Mouse (Mus musculus) frontal cortex, adult (tissue): Measurements from ENCODE around the gene Eps8l2.
A peak's percentile ranks its signal among the peaks of the same experiment; 100 is the strongest.

Source experiments
- ATAC-seq: cut with Nextera tagmentation; 2 replicates; pipeline ENCODE4 v1.9.2; 2017; ENCODE audit warnings: mild to moderate bottlenecking, moderate library complexity, mixed read lengths; ENCODE audit not compliant: low TSS enrichment

Eps8l2 gene

DNA sequence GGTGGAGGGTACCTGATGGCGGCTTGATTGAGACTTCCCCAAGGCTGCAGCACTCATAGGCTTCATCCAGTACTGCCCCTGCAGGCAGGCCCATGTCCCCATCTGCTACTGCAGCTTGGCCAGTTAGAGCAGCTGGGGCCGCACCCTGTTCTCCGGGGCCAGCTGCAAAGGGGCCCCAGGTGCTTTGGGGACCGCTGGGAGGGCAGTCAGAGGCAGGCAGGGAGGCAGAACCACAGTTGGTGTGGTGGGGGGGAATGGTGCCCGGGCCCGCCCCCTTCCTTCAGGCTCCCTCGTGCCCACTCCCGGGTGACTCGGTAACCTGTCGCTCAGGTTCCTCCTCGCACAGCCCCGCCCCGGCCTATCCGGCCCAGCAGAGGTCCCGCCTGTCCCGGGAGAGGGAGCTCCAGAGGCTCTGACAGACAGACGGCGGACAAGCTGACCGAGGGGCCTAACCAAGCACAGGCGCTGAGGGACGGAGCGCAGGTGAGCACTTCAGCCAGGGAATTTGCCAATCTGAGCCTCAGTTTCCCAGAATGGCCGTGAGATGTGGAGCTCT is at the start of gene Eps8l2:
Gene Eps8l2 (plus strand): TSS at position 305 of the 556 bp plus-strand sequence.
- no peak for ATAC-seq

DNA sequence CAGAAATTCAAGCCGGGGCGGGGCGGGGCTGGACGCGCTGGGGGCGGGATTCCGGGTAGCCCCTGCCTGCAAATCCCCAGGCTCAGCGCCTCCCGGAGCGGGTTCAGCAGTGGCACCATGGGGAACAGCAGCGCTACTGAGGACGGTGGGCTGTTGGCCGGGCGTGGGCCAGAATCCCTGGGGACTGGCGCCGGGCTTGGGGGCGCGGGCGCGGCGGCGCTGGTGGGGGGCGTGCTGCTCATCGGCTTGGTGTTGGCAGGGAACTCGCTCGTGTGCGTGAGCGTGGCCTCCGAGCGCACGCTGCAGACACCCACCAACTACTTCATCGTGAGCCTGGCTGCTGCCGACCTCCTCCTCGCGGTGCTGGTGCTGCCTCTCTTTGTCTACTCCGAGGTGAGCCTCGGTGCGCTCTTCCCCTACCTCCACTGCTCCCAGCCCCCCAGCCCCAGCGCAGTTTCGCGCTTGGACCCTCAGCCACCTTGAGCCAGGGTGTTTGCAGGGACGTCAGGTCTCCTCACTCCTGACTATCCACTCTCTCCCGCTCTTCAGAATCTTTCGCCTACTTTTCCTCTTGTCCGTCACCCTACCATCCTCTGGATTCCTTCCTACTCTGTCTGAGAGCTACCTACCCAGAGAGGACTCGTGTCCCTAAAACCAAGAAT is 46.6 kb upstream of the Eps8l2 start, which contains the start of gene Drd4:
Gene Drd4 (plus strand): TSS at position 86 of the 662 bp plus-strand sequence.
- ATAC-seq = peak; percentile 72; the same call in 1 of the 2 replicates

DNA sequence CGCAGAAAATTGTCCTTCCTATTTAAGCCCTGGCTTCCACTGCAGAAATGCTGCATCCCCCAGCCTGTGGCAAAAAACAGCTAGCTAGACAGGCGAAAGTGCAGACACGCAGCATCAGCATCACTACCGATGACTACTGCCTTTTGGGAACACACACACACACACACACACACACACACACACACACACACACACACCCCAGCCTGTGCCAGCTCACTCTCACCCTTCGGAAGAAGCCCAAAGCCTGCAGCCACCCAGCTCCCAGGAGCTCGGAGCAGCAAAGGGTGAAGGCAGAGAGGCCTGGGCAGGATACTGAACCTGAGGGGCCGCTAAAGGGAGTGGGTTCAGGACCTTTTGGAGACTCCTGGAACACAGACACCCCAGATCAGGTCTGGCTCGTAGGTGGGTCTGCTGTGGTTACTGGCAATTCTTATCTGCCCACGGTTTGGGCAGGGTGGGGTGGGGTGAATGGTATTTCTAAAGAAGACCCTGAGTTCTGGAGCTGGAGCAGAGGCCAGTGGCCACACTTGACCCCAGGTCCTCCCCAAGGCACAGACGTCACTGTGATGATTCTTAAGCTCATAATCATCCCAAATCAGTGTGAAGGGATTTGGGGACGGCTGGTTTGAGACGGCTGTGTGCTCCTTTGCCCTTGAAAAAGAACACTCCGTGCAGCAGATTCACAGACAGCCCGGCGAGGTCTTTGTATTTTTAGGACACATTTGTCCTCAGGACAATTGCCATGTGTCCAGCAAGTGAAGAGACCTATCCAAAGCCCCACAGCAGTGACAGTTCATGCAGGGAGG is 45.9 kb upstream of the Eps8l2 start:
- ATAC-seq = no peak

DNA sequence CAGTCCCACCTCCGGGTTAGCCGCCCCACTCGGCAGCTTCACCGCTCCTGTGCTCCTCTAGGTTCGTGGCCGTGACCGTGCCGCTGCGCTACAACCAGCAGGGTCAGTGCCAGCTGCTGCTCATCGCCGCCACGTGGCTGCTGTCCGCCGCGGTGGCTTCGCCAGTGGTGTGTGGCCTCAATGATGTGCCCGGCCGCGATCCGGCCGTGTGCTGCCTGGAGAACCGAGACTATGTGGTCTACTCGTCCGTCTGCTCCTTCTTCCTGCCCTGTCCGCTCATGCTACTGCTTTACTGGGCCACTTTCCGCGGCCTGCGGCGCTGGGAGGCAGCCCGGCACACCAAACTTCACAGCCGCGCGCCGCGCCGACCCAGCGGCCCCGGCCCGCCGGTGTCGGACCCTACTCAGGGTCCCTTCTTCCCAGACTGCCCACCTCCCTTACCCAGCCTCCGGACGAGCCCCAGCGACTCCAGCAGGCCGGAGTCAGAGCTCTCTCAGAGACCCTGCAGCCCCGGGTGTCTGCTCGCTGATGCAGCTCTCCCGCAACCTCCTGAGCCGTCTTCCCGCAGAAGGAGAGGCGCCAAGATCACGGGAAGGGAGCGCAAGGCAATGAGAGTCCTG is 44.7 kb upstream of the Eps8l2 start:
- ATAC-seq = no peak

DNA sequence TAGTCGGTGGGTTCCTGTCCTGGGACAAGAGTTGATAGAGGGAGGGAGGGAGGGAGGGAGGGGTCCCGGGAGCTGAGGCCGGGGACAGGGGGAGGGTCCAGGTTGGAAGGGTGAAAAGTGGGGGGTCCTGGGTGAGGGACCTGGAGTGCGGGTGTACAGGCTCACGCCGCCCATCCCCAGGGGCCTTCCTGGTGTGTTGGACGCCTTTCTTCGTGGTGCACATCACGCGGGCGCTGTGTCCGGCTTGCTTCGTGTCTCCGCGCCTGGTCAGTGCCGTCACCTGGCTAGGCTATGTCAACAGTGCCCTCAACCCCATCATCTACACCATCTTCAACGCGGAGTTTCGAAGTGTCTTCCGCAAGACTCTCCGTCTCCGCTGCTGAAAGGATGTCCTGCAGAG is 44.2 kb upstream of the Eps8l2 start:
- no peak for ATAC-seq

DNA sequence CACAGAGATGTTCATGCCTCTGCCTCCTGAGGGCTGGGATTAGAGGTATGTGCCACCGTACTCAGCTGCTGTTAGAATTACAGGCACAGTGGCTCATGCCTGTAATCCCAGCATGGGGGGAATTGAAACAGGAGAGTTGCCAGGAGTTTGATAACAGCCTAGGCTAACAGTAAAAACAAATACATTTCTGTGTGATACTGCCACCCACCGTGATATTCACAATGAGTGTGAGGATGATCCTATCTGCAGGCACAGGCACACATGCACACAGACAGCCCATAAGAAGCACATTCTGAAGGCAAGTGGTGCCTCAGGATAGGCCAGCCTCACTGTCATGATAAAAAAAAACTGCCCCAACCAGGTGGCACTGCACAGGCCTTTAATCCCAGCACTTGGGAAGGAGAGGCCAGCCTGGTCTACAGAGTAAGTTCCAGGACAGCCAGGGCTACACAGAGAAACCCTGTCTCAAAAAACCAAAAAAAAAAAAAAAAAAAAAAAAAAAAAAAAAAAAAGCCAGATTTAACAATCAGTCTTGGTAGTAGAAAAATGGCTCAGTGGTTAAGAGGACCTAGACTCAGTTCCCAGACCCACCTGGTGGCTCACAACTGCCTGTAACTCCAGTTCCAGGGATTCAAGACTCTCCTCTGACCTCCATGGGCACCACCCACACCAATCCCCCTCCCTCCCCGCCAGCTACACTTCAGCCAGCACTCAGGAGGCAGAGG is 40.6 kb upstream of the Eps8l2 start:
- ATAC-seq = no peak

DNA sequence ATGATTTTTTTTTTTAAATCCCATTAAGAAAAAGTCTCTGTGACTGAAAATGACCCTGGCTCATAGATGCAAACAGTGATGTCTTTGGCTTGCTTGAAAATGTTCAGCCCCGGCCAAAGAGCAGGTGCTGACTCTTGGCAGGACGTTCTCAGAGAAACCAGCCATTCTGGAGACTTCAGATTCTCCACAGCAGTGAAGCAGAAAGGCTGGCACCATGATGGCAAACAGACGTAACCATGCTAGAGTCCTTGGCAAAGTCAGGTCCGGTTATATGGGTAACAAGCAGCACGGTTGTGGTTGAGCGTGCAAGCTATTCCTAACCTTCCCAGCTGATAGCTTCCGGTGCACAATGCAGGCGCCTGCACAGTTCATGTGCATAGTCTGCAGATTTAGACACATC is 39.5 kb upstream of the Eps8l2 start:
- ATAC-seq = no peak

DNA sequence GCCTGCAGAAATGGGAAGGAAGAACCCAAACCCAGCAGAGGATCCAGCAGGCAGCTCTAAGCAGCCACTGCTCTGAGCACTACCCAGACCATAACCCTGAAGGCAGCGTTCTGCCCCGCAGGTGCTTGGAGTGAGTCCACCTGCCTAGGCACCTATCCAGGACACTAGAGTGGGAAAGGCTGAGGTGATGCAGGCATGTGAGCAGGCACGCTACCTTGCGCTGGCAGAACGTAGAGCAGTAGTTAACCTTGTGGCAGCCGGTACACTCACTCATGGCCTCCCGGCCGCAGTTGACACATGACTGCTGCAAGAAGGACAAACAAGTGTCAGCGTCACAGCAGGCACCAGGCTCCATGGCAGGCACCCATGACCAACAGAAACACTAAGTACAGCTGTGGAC is 37.3 kb upstream of the Eps8l2 start:
- no peak for ATAC-seq

DNA sequence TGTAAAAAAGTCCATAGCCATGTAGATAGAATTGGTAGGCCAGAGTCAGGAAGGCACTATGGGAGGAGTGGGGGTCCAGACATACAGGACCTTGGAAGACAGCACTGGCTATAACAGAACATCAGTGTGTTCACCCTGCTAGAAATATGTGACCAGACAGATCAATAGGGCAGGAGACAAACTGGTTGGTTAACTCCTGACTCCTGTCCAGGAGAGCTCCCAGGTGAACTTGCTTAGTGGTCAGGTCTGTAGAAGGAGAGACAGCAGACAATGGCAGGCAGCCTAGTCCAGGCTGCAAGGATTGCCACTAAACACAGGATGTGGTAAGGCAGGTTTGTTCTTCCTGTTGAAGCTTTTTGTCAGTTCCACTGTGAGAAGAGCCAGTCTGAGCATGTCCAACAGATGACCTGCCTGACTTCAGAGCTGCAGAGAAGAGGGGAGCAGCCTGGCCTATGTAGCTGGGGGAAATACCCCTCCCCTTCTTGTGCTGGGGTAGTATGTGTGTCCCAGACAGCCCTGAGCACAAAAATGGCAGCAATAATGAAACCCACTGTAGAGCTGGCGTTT is 35.9 kb upstream of the Eps8l2 start:
- ATAC-seq = no peak

DNA sequence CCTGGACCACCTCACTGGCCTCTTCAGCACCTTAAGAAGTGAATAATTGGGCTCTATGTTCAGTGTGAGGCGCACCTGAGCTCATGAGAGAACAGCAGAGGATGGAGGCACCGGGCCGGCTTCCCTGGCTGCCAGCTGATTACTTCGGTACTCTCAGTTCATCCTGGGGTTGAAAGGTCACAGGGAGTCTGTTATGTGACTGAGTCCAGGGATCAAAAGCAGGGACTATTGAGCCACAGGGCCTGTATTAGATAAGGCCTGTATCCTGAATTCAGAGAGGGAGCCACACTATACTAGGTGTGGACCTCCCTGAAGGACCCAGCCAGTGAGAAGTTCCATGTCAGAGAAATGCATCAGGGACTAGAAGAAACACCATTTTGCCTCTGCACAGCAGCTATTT is 34.1 kb upstream of the Eps8l2 start:
- ATAC-seq = no peak

DNA sequence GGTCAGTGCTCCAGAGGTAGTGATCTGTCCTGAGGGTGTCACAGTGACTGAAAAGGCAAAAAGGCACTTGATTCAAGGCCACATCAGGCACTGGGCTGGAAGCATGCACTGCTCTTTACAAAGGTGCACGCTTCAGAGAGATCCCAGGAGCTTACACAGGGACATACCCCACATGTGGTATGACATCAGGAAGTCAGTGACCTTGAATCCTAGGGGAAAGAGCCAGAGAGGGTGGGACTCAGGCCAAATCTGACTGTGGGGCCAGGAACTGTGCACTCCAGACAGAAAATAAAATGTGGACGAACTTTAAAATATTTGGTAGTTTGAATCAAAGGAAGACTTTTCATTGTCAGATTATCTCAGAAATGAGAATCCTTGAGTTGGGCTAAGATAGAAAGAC is 24.3 kb upstream of the Eps8l2 start:
- ATAC-seq = no peak

DNA sequence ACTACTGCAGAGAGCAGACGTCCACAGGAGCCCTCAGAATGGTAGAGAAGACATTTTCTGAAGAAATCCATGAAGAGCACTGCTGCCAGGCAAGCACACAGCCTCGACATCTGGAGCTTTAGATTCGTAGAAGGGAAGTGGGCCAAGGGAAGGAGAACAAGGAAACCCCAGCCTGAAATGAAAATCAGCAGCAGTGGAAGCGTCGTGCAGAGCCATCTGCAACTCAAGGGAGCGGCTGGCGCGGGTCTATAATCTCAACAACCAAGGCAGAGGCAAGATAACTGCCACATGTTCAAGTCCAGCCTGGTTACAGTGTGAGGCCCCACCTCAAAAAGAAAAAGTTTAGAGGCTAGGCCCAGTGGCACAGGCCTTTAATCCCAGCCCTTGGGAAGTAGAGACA is 23.6 kb upstream of the Eps8l2 start:
- ATAC-seq = 0 out of 2 replicates have a peak, but pooled peaks have one; percentile 29

DNA sequence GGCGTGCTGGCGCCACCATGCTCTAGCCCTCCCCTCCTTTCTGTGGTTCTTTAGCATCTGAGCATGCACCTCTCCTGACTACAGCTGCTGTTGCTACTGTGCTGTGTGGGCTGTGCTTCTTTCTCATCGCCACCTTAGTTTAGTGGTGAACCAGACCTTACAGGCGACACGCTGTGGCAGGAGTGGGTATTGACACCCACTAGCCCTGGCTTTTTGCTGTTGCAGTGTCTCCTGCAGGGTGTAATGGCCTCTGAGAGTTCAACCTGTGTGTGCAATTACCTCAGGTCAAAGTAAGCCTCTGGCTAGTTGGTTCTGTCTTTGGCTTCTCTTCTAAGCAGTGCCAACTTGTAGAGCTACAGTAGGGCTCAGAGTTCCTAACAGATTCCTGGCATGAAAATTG is 22.7 kb upstream of the Eps8l2 start:
- ATAC-seq = peak; percentile 87

DNA sequence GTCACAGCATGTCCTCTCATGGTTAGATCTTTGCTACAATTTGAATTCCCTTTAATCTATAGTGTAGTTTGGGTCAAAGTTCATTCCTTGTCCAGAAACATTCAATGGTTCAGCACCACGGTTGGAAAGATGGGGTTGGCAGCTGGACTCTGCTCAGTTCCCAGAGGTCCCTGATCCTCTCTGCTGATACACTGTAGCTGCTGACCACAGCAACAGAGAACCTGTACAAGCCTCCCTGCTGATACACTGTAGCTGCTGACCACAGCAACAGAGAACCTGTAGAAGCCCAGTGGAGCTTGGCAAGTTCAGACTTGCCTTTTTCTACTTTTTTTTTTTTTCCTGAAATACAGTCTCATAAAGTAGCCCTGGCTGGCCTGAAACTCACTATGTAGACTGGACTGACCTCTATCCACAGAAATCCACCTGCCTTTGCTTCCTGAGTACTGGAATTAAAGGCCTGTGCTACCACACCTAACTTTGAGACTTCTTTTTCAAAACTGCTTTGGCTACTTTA is 21.0 kb upstream of the Eps8l2 start:
- no peak for ATAC-seq

DNA sequence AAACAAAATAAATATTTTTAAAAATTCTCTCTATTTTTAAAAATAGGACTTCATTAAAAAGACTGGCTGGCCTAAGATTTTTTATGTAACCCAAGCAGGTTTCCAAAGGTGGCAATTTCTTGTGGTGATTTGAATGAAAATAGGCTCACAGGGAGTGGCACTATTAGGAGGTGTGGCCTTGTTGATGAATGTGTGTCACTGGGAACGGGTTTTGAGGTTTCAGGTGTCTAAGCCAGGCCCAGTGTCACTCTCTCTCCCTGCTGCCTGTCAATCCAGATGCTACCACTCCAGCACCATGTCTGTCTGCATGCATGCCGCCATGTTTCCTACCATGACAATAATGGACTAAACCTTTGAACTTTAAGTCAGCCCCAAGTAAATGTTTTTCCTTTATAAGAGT is 19.2 kb upstream of the Eps8l2 start:
- no peak for ATAC-seq

DNA sequence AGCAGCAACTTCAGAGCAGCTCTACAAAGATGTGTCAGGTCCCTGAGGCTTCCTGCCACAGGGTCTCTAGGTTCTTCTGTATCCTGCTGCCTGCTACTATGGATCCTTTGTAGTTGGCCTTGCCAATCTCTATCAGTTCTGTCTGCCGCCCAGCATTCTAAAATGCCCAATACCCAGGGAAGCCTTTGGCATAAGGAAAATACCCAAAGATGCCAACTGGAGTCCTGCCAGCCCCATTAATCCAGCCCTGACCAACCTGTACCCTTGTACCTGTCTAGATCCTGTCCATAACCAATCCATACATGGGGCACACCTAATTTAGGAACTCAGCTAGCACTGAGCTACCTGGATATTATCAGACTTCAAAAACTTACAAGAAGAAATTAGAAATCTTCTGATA is 14.0 kb upstream of the Eps8l2 start:
- ATAC-seq = no peak

DNA sequence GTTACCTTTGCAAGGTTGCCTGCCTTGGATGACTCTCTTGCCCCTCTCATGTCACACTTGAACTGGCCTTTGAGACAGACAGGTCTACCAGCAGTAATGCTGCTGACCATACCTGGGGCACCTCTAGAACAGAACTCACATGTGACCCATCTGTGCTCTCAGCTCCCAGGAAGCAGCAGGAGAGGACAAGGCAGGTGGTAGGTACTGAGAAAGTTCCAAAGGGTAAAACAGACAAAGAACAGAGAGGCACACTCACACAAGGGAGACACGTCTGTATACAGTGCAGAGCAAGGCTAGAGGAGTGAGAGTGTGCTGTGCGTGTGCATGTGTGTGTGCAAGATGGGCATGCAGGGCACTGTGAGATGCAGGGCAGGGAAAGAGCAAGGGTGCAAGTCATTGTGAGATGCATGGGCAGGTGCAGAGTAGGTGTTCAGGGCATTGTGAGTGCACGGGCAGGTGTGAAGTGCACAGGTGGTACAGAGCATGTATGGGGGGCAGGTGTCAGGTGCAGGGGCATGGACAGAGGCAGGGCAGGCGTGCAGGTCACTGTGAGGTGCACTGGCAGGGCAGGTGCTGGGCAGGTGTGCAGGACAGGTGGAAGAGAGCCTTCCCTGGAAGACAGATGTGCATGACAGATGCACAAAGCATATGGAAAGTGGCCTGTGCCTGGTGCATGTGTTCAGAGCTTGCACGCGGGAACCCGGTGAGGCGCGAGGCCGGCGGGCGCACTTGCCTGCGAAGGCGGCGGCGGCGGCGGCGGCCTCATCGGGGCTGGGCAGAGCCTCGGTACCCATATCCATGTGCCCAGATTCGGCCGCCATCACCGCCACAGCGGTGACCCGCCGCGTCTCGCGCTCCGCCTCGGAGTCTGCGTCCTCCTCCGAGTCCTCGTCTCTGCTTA is 11.9 kb upstream of the Eps8l2 start:
- no peak; the same call in 1 of the 2 replicates for ATAC-seq

DNA sequence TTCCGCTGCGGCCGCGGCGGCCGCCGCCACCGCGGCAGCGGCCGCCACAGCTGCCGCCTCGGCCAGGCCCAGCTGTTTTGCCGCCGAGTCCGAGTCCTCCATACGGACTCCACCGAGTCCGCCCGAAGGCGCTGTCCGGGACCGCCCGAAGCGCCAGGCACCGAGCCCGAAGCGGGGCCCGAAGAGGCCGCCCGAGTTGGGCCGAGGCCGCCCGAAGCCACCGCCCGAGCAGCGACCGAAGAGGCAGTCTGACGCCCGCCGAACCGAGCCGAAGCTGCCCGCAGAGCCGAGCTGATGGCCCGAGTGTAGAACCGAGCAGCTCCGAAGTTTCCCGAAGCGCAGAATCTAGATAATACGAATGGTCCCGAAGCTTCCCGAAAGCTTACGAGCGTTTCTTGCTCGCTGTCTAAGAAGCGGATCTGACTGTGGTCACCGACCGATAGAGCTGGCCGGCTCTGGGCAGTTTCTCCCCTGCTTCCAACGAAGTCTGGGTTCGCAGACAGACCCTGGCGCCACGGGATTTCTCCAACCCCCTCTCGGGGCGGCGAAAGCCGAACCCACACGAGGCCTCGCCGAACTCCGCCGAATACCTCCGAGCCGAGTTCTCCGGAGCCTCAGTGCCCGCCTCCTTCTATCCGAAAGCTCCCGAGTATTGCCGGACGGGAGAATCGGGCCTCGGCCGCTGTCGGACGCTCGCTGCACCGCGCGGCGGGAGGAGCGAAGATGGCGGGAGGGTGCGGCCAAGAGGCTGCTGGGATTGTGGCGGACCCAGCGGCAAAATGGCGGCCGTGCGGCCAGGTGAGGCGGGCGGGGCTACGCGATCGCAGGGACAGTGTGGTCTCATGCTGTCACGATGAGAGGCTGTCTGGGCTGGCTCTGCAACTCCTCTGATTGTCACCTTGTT is 11.0 kb upstream of the Eps8l2 start, which contains the start of the genes Deaf1 and Tmem80:
Gene Deaf1 (minus strand): TSS at position 222 of the 904 bp plus-strand sequence.
Gene Tmem80 (plus strand): TSS at position 271 of the 904 bp plus-strand sequence.
- ATAC-seq = peak; percentile 88
